Mouse (Mus musculus) testis, adult 2 months (tissue): ENCODE data around the gene Lpin3. TPM values are rescaled to one million over a fixed set of nuclear protein-coding genes. Genes with fewer than 3 reads are reported as not detected.

Source experiments
- H3K27ac ChIP-seq: fragments of 200-500 bp; 2 replicates; pipeline ENCODE4 v1.5.1; 2012; ENCODE audit warnings: low read depth, low read length; ENCODE audit not compliant: control insufficient read depth, insufficient read depth
- H3K27me3 ChIP-seq: fragments of 200-500 bp; 2 replicates; pipeline ENCODE4 v1.6.1; 2012; ENCODE audit warnings: mild to moderate bottlenecking, low read length, moderate library complexity; ENCODE audit not compliant: control insufficient read depth, insufficient read depth
- H3K36me3 ChIP-seq: fragments of 200-500 bp; 2 replicates; pipeline ENCODE4 v1.6.1; 2012; ENCODE audit warnings: mild to moderate bottlenecking, low read length; ENCODE audit not compliant: control insufficient read depth, insufficient read depth
- H3K4me1 ChIP-seq: fragments of 200-500 bp; 2 replicates; pipeline ENCODE4 v1.6.1; 2012; ENCODE audit warnings: low read length; ENCODE audit not compliant: control insufficient read depth, insufficient read depth
- H3K4me3 ChIP-seq: fragments of 200-500 bp; 2 replicates; pipeline ENCODE4 v1.5.1; 2012; ENCODE audit warnings: low read depth, mild to moderate bottlenecking, low read length, moderate library complexity, mixed read lengths; ENCODE audit not compliant: control insufficient read depth
- CTCF ChIP-seq: fragments of 200-500 bp; IDR thresholded peaks from 2 replicates; pipeline ENCODE4 v1.5.1; 2012; ENCODE audit warnings: low read depth, mild to moderate bottlenecking, inconsistent platforms, low read length, moderate library complexity; ENCODE audit not compliant: control insufficient read depth, insufficient read depth, insufficient replicate concordance
- POLR2A ChIP-seq: fragments of 200-500 bp; IDR thresholded peaks from 2 replicates; pipeline ENCODE4 v1.6.1; 2012; ENCODE audit warnings: low read depth, mild to moderate bottlenecking, inconsistent platforms, low read length, moderate library complexity; ENCODE audit not compliant: control insufficient read depth
- polyA plus RNA-seq: library from polyadenylated mRNA; depleted of rRNA; stranded (reverse); fragments of >200 nt; gene quantifications from 2 replicates; pipeline ENCODE4 v1.2.3, GENCODE M21; 2012; rRNA removed

Gene Lpin3
- polyA plus RNA-seq, 1 experiment: 6.4 TPM

GRCm38 (mm10) chr2:160940930-160941709 is 60.6 kb downstream of the Lpin3 start:
- no peak overlapping the region for H3K27ac ChIP-seq

GRCm38 (mm10) chr2:160942443-160942842 is 62.0 kb downstream of the Lpin3 start:
- H3K27me3 ChIP-seq: no peaks in the 10 kb centered on the region
- no peak for TF ChIP-seq POLR2A
- no peak for TF ChIP-seq CTCF
- H3K4me1 ChIP-seq: no peaks in the 10 kb centered on the region
- no peak overlapping the region for H3K27ac ChIP-seq
- no peaks in the 10 kb centered on the region for H3K36me3 ChIP-seq
- H3K4me3 ChIP-seq: no peak overlapping the region

More at GRCm38 (mm10) chr2:160940930-160941709, 60.6 kb downstream of the Lpin3 start:
- Histone ChIP-seq H3K4me3 (no peak overlapping the region), H3K36me3 (no peaks in the 10 kb centered on the region), H3K27me3 (no peaks in the 10 kb centered on the region), H3K4me1 (no peaks in the 10 kb centered on the region)
- TF ChIP-seq CTCF (no peak), POLR2A (no peak)

DNA sequence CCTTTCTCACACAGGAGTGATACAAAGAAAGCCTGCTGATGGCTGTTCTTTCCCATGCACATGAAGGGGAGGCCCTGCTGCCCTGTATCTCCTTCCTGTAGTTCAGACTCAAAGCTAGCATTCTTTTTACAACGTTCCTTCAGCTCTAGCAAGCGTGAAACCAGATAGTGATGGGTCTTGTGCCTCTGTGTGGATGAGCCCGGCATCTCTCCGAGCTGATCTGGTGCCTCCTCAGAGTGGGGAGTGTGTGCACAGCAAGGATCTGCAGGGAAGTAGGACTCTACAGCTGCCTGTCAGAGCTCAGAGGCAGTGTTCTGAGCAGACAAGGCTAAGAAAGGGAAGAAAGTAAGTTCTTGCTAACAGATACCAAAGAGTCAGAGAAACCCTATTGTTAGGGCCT is 71.1 kb downstream of the Lpin3 start:
- Histone ChIP-seq H3K36me3 (no peaks in the 10 kb centered on the region; the same call in 1 of the 2 replicates), H3K4me3 (no peak overlapping the region), H3K4me1 (no peaks in the 10 kb centered on the region), H3K27ac (no peak overlapping the region), H3K27me3 (no peaks in the 10 kb centered on the region)
- TF ChIP-seq POLR2A (no peak), CTCF (no peak)

DNA sequence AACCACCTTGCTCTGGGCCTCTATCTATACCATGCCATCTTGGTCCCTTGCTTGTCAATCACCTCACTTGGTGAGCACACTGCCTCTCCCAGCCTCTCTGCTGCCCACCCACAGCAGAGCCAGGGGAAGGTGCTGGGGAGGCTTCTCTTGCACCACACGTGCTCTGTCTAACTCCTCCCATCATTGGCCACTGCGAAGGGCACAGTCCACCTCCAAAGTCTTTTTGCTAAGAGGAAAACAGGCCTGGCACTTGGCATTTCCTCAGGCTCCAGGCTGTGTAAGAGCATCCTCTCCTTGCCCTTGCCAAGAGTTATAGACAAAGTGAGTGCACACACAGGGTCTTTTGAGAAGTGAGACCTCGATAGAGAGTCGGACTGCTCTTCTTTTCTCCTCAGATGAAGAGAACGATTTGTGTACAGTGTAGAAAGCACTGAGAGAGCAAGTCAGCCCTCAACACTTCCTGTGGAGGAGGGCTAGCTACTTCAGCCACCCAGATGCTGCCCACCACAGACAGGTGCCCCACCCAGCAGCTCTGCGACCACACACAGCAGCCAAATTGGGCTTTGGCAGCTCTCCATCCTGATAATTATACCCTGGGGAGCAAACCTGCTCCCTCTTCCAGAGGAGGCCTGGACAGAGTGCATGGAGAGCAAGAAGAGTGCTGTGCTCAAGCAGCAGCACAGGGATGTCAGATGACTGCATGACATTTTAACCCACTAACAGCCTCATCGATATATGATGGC is 72.8 kb downstream of the Lpin3 start:
- Histone ChIP-seq H3K4me1 (no peaks in the 10 kb centered on the region), H3K27me3 (no peaks in the 10 kb centered on the region), H3K36me3 (no peaks in the 10 kb centered on the region; the same call in 1 of the 2 replicates), H3K4me3 (no peak overlapping the region), H3K27ac (no peak overlapping the region)
- TF ChIP-seq POLR2A (no peak), CTCF (no peak)

DNA sequence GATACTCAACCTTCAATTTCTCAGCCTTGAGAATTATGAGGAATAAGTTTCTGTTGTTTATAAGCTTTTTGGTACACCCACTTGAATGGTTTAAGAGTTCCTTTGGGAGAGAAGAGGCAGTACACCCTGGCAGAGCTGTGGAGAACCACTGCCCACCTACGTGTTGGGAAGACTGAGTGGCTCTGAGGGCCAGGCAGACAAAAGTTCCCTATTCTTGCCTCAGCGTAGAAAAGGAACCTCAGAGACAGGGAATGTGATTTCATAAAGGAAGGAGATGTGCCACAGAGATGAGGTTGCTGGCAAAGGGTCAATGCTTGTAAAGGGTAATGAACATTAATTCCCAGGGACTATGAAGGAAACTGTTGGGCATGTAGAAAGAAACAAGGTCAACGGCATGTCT is 74.1 kb downstream of the Lpin3 start:
- TF ChIP-seq POLR2A: no peak
- no peak for TF ChIP-seq CTCF
- Histone ChIP-seq H3K4me3 (no peak overlapping the region), H3K27ac (no peak overlapping the region), H3K4me1 (no peaks in the 10 kb centered on the region), H3K27me3 (no peaks in the 10 kb centered on the region), H3K36me3 (no peaks in the 10 kb centered on the region; the same call in 1 of the 2 replicates)

GRCm38 (mm10) chr2:160955331-160955730 is 74.9 kb downstream of the Lpin3 start:
- no peaks in the 10 kb centered on the region for H3K36me3 ChIP-seq

More at GRCm38 (mm10) chr2:160955331-160955730, 74.9 kb downstream of the Lpin3 start:
- no peaks in the 10 kb centered on the region for H3K4me1 ChIP-seq
- H3K27ac ChIP-seq: no peak overlapping the region
- H3K27me3 ChIP-seq: no peaks in the 10 kb centered on the region
- no peak for TF ChIP-seq CTCF
- no peak for TF ChIP-seq POLR2A
- H3K4me3 ChIP-seq: no peak overlapping the region

Other genes with a start within 250 kb of the Lpin3 start
- 6.3 and 7.0 TPM in 2 replicates for gene Top1, start 234.8 kb upstream of the Lpin3 start, polyA plus RNA-seq
- gene Plcg1, start 149.4 kb upstream of the Lpin3 start, polyA plus RNA-seq: 17.7 and 19.4 TPM in 2 replicates
- 41.2 and 43.0 TPM in 2 replicates for gene Zhx3, start 7.7 kb upstream of the Lpin3 start, polyA plus RNA-seq
- gene Emilin3, start 31.7 kb downstream of the Lpin3 start, polyA plus RNA-seq: 3.8 and 4.2 TPM in 2 replicates
- 3.3 TPM in 2 replicates for gene Chd6, start 228.4 kb downstream of the Lpin3 start, polyA plus RNA-seq